Mouse (Mus musculus) CH12.LX (cell line): Measurements from ENCODE around the gene Notch3. TPM values are rescaled to one million over a fixed set of nuclear protein-coding genes. Genes with fewer than 3 reads are reported as not detected.
"Not testable (repeated sequence)": the region's sequence is repeated elsewhere in the genome, so short reads cannot be mapped to it uniquely, and the experiment has no call there.

Experiments used
- DNase-seq: peaks from one replicate; pipeline ENCODE4 v3.0.0-alpha.2; 2013; ENCODE audit errors: extremely low read depth
- H3K27ac ChIP-seq: 2 replicates; pipeline ENCODE4 v1.5.1; 2012; ENCODE audit warnings: low read depth, mild to moderate bottlenecking, control low read depth, moderate library complexity; ENCODE audit not compliant: insufficient read depth
- H3K27me3 ChIP-seq: replicated peaks from 2 replicates; pipeline ENCODE3; 2012; ENCODE audit warnings: inconsistent platforms
- H3K36me3 ChIP-seq, 2 experiments: replicated peaks in 1 of 2; 2 replicates each; pipeline versions ENCODE3 to v1.6.1; 2012; ENCODE audit warnings: inconsistent platforms in 1 of 2, low read length in 1 of 2, mild to moderate bottlenecking in 1 of 2, mixed read lengths in 1 of 2, moderate library complexity in 1 of 2; ENCODE audit not compliant: control insufficient read depth in 1 of 2, insufficient read depth in 1 of 2
- H3K4me1 ChIP-seq, 2 experiments: 2 replicates each; pipeline ENCODE4 v1.6.1; 2012; ENCODE audit warnings: inconsistent platforms in 1 of 2, moderate library complexity in 1 of 2; ENCODE audit not compliant: insufficient read depth in 2 of 2, control insufficient read depth in 1 of 2
- H3K4me2 ChIP-seq: 2 replicates; pipeline ENCODE4 v1.6.1; 2012; ENCODE audit warnings: low read depth, mild to moderate bottlenecking, control low read depth; ENCODE audit not compliant: poor library complexity, insufficient read depth, severe bottlenecking
- H3K4me3 ChIP-seq, 3 experiments: fragments of 150-350 bp in 1 of 3; sonication (generic) in 1 of 3; replicated peaks in 1 of 3; 2 replicates each; pipeline versions ENCODE3 to v1.5.1; 2011 to 2012; ENCODE audit warnings: low read depth in 2 of 3, low read length in 2 of 3, mild to moderate bottlenecking in 2 of 3, moderate library complexity in 2 of 3, control low read depth in 1 of 3, improper control_type of control experiment in 1 of 3, inconsistent platforms in 1 of 3, mixed read lengths in 1 of 3; ENCODE audit not compliant: poor library complexity in 1 of 3
- H3K79me2 ChIP-seq: replicated peaks from 2 replicates; pipeline ENCODE4 v1.6.1; 2012; ENCODE audit warnings: mild to moderate bottlenecking, moderate library complexity; ENCODE audit not compliant: control insufficient read depth, poor library complexity, insufficient read depth, severe bottlenecking; ENCODE audit errors: extremely low read depth
- H3K9ac ChIP-seq: 2 replicates; pipeline ENCODE4 v1.6.1; 2012; ENCODE audit warnings: low read depth, mild to moderate bottlenecking, control low read depth, moderate library complexity; ENCODE audit not compliant: insufficient read depth
- H3K9me3 ChIP-seq: replicated peaks from 2 replicates; pipeline ENCODE3; 2012; ENCODE audit warnings: low read length, inconsistent platforms, mixed read lengths
- BHLHE40 ChIP-seq: IDR thresholded peaks from 2 replicates; pipeline ENCODE4 v1.6.1; 2011; ENCODE audit warnings: mild to moderate bottlenecking, low read depth, low read length, improper control_type of control experiment
- CHD1 ChIP-seq: IDR thresholded peaks from 2 replicates; pipeline ENCODE4 v1.6.1; 2012; ENCODE audit warnings: low read depth, low read length, improper control_type of control experiment, inconsistent platforms
- CHD2 ChIP-seq: IDR thresholded peaks from 2 replicates; pipeline ENCODE4 v1.6.1; 2011; ENCODE audit warnings: low read length, improper control_type of control experiment
- E2F4 ChIP-seq: IDR thresholded peaks from 2 replicates; pipeline ENCODE4 v1.6.1; 2011; ENCODE audit warnings: low read depth, low read length, improper control_type of control experiment; ENCODE audit not compliant: insufficient replicate concordance
- ELF1 ChIP-seq: IDR thresholded peaks from 2 replicates; pipeline ENCODE4 v1.6.1; 2014; ENCODE audit warnings: low read depth, mild to moderate bottlenecking, inconsistent platforms, low read length, improper control_type of control experiment
- EP300 ChIP-seq: IDR thresholded peaks from 2 replicates; pipeline ENCODE4 v1.6.1; 2011; ENCODE audit warnings: low read length, improper control_type of control experiment
- ETS1 ChIP-seq: conservative IDR thresholded peaks from 2 replicates; pipeline ENCODE4 v1.6.1; 2012; ENCODE audit warnings: low read depth, mild to moderate bottlenecking, inconsistent platforms, low read length, improper control_type of control experiment, moderate library complexity
- HCFC1 ChIP-seq: IDR thresholded peaks from 2 replicates; pipeline ENCODE4 v1.6.1; 2012; ENCODE audit warnings: low read depth, mild to moderate bottlenecking, inconsistent platforms, low read length, improper control_type of control experiment
- IRF4 ChIP-seq: IDR thresholded peaks from 2 replicates; pipeline ENCODE4 v1.6.1; 2014; ENCODE audit warnings: low read depth, mild to moderate bottlenecking, inconsistent platforms, low read length, improper control_type of control experiment
- MAX ChIP-seq: IDR thresholded peaks from 2 replicates; pipeline ENCODE4 v1.6.1; 2011; ENCODE audit warnings: low read length, improper control_type of control experiment
- MAZ ChIP-seq: IDR thresholded peaks from 2 replicates; pipeline ENCODE4 v1.6.1; 2012; ENCODE audit warnings: low read depth, mild to moderate bottlenecking, inconsistent platforms, low read length, improper control_type of control experiment, moderate library complexity
- MEF2A ChIP-seq: IDR thresholded peaks from 2 replicates; pipeline ENCODE4 v1.6.1; 2014; ENCODE audit warnings: low read depth, mild to moderate bottlenecking, inconsistent platforms, low read length, improper control_type of control experiment, borderline replicate concordance
- NELFE ChIP-seq: IDR thresholded peaks from 2 replicates; pipeline ENCODE4 v1.6.1; 2011; ENCODE audit warnings: low read depth, low read length, improper control_type of control experiment
- PAX5 ChIP-seq: IDR thresholded peaks from 2 replicates; pipeline ENCODE4 v1.6.1; 2012; ENCODE audit warnings: low read length, inconsistent platforms, mixed read lengths
- POLR2A ChIP-seq: IDR thresholded peaks from 2 replicates; pipeline ENCODE4 v1.6.1; 2011; ENCODE audit warnings: low read depth, mild to moderate bottlenecking, improper control_type of control experiment, low read length
- POLR2AphosphoS2 ChIP-seq: IDR thresholded peaks from 2 replicates; pipeline ENCODE4 v1.6.1; 2011; ENCODE audit warnings: low read depth, low read length, improper control_type of control experiment
- SIN3A ChIP-seq: IDR thresholded peaks from 2 replicates; pipeline ENCODE4 v1.6.1; 2012; ENCODE audit warnings: low read length, improper control_type of control experiment, inconsistent platforms
- TBP ChIP-seq: conservative IDR thresholded peaks from 2 replicates; pipeline ENCODE4 v1.6.1; 2011; ENCODE audit warnings: low read depth, low read length, improper control_type of control experiment
- TCF12 ChIP-seq: IDR thresholded peaks from 2 replicates; pipeline ENCODE4 v1.6.1; 2014; ENCODE audit warnings: low read depth, mild to moderate bottlenecking, inconsistent platforms, low read length, improper control_type of control experiment
- ZKSCAN1 ChIP-seq: IDR thresholded peaks from 2 replicates; pipeline ENCODE4 v1.6.1; 2012; ENCODE audit warnings: low read depth, inconsistent platforms, low read length, improper control_type of control experiment, borderline replicate concordance
- ZMIZ1 ChIP-seq: IDR thresholded peaks from 2 replicates; pipeline ENCODE4 v1.6.1; 2012; ENCODE audit warnings: low read depth, mild to moderate bottlenecking, inconsistent platforms, low read length, improper control_type of control experiment
- ZNF384 ChIP-seq: IDR thresholded peaks from 2 replicates; pipeline ENCODE4 v1.6.1; 2012; ENCODE audit warnings: low read depth, low read length, improper control_type of control experiment, inconsistent platforms
- dilution Hi-C: fragments of 300-500 bp; cut with MboI; formaldehyde crosslinking; loops from 2 replicates; pipeline ENCODE4 v1.14.3; 2020; ENCODE audit warnings: low sequenced_read_pairs; ENCODE audit not compliant: extremely low pct_unique_long_range_greater_than_20kb, extremely low pct_ligation_motif_present
- in situ Hi-C: fragments of 300-500 bp; cut with MboI; formaldehyde crosslinking; loops from 3 replicates; pipeline ENCODE4 v1.14.3; 2019; ENCODE audit warnings: low sequenced_read_pairs, low pct_ligation_motif_present, low pct_unique_long_range_greater_than_20kb, mixed read lengths
- polyA plus RNA-seq: library from polyadenylated mRNA; unstranded; fragments of >175 nt; gene quantifications from 2 replicates; pipeline ENCODE4 v1.2.1, GENCODE M21; 2012; ENCODE audit warnings: low read depth; ENCODE audit not compliant: insufficient read length
- total RNA-seq, 2 experiments: library from RNA; depleted of rRNA; stranded (reverse); fragments of 300-350 nt in 1 of 2; fragments of >200 nt in 1 of 2; gene quantifications; 2 replicates each; pipeline ENCODE4 v1.2.3; 2012 to 2014

The Notch3 gene
- total and polyA plus RNA-seq, 3 experiments = 0.17 TPM; not detected in 2

- Histone ChIP-seq H3K4me1 (peaks cover 9 to 31% of the 10 kb centered on the region in 2 experiments), H3K4me2 (no peak overlapping the region), H3K79me2 (no peaks in the 10 kb centered on the region), H3K4me3 (no peak overlapping the region), H3K27ac (no peak overlapping the region), H3K36me3 (no peaks in the 10 kb centered on the region), H3K9me3 (peaks cover 10% of the 10 kb centered on the region), H3K9ac (no peak overlapping the region), H3K27me3 (no peaks in the 10 kb centered on the region)
- in situ Hi-C loops = no loop called here
- DNase-seq = no peak
- no peak for TF ChIP-seq ZKSCAN1
- no peak for TF ChIP-seq MAX
- no peak for TF ChIP-seq PAX5
- TF ChIP-seq E2F4 = no peak
- dilution Hi-C loops = no loop called here
Measured at GRCm38 (mm10) chr17:32092241-32092619, 74.4 kb downstream of the Notch3 start.

- H3K4me1 ChIP-seq = peaks cover 9 to 33% of the 10 kb centered on the region in 2 experiments
Measured at GRCm38 (mm10) chr17:32091364-32092240, 75.0 kb downstream of the Notch3 start.

GRCm38 (mm10) chr17:32091032-32091363 lies 75.7 kb downstream of the Notch3 start:
- no peak for DNase-seq
- Histone ChIP-seq H3K9me3 (peaks cover 10% of the 10 kb centered on the region), H3K27ac (no peak overlapping the region), H3K27me3 (peaks cover 3% of the 10 kb centered on the region), H3K4me2 (peak overlapping the region; percentile 30; the same call in 1 of the 2 replicates), H3K4me1 (peaks cover 9 to 33% of the 10 kb centered on the region in 2 experiments), H3K79me2 (no peaks in the 10 kb centered on the region), H3K36me3 (no peaks in the 10 kb centered on the region), H3K4me3 (peak overlapping the region in 2 of 3 experiments; percentile 42 to 44), H3K9ac (no peak overlapping the region)
- dilution Hi-C loops = no loop called here
- in situ Hi-C loops = no loop called here
- TF ChIP-seq ETS1 = no peak
- peak; percentile 39; the same call in 1 of the 2 replicates for TF ChIP-seq EP300
- TF ChIP-seq SIN3A = peak; percentile 54; the same call in 1 of the 2 replicates
- TF ChIP-seq TBP = no peak
- no peak for TF ChIP-seq ELF1
- TF ChIP-seq CHD2 = 0 out of 2 replicates have a peak, but pooled peaks have one; percentile 14
- TF ChIP-seq CHD1 = 0 out of 2 replicates have a peak, but pooled peaks have one; percentile 47
- peak; percentile 84 for TF ChIP-seq IRF4
- TF ChIP-seq ZNF384 = no peak
- peak; percentile 63; the same call in 1 of the 2 replicates for TF ChIP-seq POLR2A
- TF ChIP-seq POLR2AphosphoS2 = no peak

More at GRCm38 (mm10) chr17:32091364-32092240, 75.0 kb downstream of the Notch3 start:
- Histone ChIP-seq H3K4me2 (peak overlapping the region; percentile 33), H3K9me3 (peaks cover 10% of the 10 kb centered on the region)
- H3K27ac ChIP-seq = not testable (repeated sequence)
- TF ChIP-seq BHLHE40 (peak; percentile 66), TCF12 (peak; percentile 51), MAZ (peak; percentile 88; the same call in 1 of the 2 replicates), ETS1 (peak; percentile 47; the same call in 1 of the 2 replicates), ELF1 (peak; percentile 87), MEF2A (peak; percentile 39; the same call in 1 of the 2 replicates), NELFE (0 out of 2 replicates have a peak, but pooled peaks have one; percentile 48), ZMIZ1 (peak; percentile 36; the same call in 1 of the 2 replicates), HCFC1 (peak; percentile 33; the same call in 1 of the 2 replicates), CHD2 (0 out of 2 replicates have a peak, but pooled peaks have one; percentile 9)
- TF ChIP-seq, all 38 proteins: peak for 10; not testable (repeated sequence) for 28
- H3K4me3 ChIP-seq = peak overlapping the region in 2 of 3 experiments; percentile 11 to 42
- dilution Hi-C loops, H3K79me2 ChIP-seq, H3K27me3 ChIP-seq, in situ Hi-C loops, H3K9ac ChIP-seq, H3K36me3 ChIP-seq: not testable (repeated sequence)
- DNase-seq = peak; percentile 93
